Mouse (Mus musculus) frontal cortex, postnatal 10 days (tissue): ENCODE results near the gene Mtg1.
"Not testable (repeated sequence)": the region's sequence is repeated elsewhere in the genome, so short reads cannot be mapped to it uniquely, and the experiment has no call there.

ENCODE experiments used
- DNase-seq, 2 experiments: peaks; one replicate each; pipeline ENCODE4 v3.0.0; 2022; ENCODE audit warnings: low spot score in 2 of 2, mixed read lengths in 1 of 2

Gene Mtg1

DNA sequence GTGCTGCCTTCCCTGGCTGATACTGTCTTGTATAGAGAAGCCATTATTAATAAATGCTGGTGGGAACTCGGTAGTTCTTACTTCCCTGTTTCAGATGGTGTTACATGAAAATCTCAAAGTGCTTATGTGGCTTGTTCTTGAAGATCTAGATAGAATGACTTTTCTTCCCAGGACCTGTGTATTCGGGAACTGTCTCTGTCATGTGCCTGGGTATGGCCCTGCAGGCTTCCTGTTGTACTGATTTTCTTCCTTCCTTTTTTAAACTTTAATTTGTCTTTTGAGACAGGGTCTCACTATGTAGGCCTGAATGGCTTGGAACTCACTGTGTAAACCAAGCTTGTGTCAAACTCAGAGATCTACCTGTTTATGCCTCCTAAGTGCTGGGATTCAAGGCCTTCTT, 9.5 kb upstream of the Mtg1 start:
- no peak for DNase-seq

DNA sequence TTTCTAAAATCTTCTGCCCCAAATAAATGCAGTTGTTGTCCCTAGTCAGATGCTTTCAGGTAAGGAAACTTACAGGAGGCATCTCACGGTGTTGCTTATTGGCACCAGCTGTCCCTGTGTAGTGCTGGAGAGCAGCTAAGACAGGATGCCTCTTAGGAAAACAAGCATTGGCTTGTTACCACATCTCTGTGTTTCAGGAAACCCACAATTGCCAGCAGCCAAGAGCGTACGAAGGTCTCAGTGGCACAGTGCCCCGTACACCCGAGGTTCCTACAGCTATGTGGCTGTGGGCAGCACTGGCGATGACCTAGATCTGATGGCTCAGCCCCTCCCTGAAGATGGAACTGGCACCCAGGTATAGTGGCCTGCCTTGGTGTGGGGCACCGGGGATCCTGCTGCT, 5.2 kb upstream of the Mtg1 start:
- DNase-seq: not testable (repeated sequence)

DNA sequence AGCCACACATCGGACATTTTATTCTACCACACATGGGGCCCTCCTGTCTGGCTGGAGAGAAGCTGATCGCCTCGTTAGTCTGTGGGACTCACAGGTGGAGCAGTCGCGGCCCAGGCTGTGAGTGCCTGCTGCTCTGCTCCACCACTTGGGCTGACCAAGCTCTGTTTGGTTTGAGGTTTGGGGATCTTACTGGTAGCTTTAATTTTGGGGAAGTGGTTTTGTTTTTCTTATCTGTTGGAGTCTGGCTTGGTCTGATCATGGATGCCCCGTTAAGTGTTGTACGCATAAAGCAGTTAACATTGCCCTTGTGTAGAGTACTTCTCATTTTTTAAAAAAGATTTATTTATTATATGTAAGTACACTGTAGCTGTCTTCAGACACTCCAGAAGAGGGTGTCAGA, 3.3 kb upstream of the Mtg1 start:
- not testable (repeated sequence) for DNase-seq

DNA sequence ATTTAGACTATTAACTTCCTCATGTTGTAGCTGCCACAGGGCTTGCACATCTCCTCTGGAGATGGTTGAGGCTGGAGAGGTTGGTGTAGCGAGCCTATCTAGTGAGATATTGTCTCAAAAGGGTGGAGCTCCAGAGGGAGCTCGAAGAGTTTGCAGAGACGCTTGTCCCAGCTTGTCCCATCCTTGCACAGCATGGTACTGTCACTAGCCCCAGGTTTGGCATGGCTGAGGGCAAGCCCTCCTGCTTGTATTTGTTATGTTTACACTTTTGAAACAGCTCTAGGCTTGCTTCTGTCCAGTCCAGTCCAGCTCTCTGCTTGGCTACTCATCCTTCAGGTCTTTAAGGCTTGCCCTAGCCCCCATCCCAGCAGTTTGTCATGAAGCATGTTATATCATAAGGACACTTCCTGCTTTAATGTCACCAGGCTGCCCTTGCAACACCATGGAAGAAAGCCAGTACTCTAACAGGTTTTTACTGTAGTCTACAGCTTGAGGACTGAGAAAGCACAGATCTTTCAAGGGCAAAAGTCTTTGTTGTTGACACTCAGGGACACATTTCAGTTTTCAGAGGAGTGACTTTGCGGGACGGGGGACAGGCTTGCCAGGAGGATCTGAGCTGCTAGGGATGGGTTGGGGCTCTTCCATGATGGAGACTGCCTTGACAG, 2.1 kb upstream of the Mtg1 start:
- no peak for DNase-seq

DNA sequence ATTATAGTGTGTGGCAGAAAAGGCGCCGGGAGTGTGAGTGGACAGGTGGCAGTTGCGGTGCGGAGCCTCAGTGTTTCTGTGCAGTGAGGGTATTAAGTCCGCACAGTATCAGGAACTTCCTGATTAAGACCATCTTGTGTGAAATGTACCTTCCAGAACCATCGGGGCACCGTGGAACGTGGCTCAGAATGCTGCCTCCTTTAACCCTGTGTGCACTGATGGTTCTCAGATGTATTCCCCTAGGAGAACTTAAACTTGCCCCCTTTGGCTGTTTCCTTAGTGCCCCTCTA, 602 bp downstream of the Mtg1 start:
- no peak for DNase-seq

DNA sequence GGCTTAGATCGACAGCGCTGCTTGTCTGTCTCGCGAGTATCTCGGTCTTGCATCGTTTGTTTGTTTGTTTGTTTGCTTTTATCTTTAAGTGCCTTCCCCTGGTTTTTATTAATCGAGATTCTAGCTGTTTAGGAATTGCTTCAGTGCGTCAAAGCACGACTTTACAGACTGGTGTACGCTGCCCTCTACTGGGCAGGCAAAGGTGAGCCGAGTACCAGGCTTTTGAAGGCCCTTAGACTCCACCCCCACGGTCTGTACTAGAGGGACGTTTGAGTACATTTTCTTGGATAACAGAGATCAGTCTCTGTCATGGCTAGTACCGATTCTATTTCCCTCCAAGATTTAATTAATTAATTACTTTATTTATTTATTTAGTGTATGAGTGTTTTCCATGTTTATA, 4.0 kb downstream of the Mtg1 start:
- DNase-seq: peak in 1 of 2 experiments; percentile 41

DNA sequence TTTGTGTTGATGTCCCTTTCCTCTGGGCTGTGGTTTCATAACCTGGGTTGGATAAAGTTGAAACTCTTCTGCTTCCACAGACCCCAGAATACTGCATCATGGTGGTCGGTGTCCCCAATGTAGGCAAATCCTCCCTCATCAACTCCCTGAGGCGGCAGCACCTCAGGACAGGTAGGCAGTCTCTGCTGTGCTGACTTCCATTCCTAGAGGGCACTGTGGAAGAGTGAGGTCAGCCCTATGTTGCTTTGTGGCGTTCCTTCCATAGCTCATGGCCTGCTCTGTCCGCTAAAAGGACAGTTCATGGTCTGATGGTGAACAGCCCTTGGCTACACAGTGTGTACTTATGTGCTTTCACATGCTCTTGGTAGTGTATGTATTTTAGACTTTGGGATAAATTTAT, 7.2 kb downstream of the Mtg1 start:
- DNase-seq: no peak

DNA sequence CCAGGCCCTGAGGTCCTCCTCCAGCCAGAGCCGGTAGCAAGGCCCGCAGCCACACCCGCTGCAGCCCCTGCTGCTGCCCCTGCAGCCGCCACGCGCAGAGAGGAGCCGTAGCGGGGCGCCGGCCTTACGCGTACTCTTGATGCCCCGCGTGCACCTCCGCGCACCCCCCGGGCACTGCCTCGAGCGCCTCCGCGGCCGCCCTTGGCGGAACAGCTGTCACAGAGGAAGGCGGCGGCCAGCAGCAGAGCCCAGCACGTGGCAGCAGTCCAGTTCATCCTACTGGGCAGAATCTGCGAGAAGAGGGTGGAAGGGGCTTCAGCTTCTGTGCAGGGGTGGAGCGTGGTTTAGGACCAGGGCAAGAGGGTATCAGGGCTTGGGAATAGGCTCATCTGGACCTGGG, 16.0 kb downstream of the Mtg1 start:
- peak; percentile 53 to 54 for DNase-seq

DNA sequence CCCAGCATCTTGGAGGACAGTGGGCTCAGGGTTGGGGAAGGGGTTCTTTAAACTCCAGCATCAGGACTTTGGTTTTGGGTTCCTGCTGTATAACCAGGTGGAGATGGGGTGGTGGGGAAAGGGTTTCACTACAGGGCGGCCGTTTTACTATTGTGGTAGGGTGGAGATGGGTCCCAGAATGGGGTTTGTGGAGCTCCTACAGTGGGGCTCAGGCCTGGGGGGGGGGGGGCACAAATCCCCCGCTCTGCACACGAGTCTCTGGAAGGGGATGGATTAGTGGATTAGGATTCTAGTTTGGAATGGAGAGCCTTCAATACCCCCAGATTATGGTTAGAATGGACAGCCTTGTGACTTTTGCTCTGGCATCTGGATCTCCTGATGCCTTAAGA, 16.5 kb downstream of the Mtg1 start:
- DNase-seq: no peak

DNA sequence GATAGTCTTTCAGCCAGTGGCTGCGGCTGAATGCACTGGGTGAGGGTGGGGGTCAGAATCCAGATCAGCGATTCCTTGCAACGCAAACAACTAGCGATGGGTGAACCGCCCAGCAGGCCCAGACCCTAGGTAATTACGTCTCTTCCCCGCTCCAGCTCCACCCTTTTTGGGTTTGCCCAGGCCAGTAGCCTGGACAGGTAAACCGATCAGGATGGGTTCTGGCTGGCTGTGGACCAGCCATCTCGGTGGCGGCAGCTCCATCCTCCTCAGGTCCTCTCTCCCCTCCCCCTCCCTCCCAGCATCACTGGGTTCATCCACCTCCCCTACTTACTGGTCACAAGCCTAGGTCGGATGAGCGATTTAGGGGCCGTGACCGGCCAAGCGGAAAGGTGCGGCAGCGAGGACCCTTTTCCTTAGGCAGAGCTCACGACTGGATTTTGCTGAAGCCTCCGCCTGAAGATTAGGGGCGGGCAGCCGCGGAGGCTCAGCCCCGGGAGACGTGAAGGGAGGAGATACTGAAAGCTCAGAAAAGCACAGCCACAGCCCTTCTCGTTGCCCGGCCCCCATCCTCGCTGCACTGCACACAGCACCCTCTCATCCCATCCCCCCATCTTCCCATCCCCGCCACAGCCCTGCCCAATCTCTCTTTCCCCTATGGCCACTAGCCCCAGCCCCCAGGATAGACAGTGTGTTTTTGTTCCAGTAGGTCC, 17.0 kb downstream of the Mtg1 start, which contains the start of gene Sprn:
Gene Sprn (minus strand): TSS at position 660 of the 710 bp plus-strand sequence.
- peak; percentile 70 for DNase-seq

DNA sequence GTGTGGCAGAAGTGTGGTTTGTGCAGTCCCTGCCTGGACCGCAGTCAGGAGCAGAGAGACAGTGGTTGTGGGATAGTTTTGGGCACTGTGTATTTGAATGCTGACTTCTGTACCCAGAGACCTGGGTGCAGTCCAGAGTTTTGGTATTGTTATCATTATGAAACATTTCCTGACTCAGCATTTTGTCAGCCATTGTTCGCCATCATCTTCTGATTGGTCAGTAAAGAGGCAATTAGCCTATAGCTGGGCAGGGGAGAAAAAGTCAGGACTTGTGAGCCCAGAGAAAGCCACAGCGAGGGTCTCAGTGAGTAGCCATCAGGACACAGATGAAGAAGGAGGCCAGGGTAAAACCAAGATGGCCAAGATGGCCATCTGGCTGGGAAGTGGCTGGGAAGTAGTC, 23.0 kb downstream of the Mtg1 start:
- no peak for DNase-seq

DNA sequence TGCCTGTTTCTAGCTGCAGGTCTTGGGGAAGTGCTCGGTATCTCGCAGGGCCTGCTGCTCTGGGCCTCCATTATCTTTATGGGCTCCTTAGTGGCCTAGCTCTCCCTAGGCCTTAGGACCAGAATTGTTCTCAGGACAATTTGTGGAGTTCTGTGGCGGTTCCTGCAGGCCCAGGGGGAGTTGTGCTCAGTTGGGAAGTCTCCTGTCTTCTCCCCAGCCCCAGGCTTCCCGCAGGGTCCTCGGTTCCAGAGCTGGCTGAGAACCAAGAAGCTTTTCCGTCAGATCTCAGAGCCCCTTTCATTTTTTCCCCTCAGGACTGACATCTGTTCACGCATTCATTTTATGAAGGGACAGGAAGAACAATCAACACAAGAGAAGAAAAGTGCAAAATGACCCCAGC, 27.3 kb downstream of the Mtg1 start, which contains the start of gene Olfr522:
Gene Olfr522 (minus strand): TSS at position 101 of the 400 bp plus-strand sequence.
- no peak for DNase-seq

DNA sequence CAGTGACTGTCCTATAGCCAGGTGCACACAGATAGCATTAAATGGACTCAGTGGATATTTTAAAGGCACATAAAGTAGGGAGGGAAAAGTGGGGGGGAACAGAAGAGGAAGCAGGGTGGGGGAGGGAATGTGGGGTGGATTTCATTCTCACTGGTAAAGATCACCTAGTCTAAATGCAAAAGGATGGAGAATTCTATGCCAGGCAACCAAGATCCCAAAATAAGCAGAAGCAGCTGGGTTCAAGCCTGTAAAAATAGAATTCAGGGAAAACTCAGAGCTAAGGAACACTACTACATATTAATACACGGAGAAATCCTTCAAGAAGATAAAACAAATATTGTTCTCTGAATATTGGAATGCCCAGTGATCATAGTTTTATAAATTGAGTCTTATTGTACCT, 30.6 kb downstream of the Mtg1 start:
- no peak for DNase-seq

DNA sequence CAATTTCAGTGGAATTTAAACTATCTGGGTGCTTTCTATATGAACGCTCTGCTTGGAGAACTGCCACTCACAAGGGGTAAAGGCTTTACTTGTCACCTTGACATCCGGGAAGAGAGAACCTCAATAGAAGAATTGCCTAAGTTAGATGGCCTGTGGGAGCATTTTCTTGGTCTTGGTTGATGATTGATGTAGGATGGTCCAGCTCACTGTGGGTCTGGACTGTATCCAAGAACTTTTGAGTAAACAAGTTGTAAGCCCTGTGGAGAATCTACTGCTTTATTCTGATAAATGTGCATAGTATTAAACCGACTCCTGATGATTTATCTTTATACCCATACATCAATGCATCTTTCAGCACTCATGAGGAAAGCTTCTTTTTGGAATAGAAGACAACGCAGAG, 32.0 kb downstream of the Mtg1 start:
- no peak for DNase-seq

DNA sequence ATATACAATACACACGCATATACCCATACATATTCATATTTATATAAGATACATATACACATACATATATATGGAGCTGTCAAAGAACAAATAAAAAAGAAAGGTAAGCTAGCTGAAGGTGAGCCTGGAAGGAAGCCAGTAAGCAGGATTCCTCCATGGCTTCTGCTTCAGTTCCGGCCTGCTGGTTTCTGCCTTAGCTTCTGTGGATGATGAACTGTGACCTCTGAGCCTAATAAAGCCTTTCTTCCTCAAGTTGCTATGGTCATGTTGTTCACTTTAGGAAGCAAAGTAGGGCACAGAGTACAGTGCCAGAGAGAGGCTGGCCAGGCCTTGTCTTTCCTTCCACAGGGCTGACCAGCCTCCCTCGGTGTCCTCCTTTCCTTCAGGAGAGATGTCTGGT, 33.5 kb downstream of the Mtg1 start:
- no peak for DNase-seq

DNA sequence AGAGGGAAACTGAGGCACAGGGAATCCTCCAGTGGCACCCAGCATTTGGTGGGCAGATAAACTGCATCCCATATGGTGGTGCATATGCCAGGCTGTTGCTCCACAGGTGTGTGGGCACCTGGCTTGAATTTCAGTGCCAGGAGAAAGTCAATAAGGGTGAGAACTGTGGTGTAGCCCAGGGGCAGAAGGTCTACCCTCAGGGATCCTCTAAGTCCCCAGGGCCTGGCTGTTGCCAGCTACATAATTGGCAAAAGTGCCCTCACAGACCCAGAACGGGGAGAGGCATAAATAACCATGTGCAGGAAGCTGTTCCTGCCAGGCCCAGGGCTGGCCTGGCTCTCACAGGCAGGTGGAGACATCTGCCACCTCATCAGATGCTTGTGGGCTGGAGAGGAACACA, 35.6 kb downstream of the Mtg1 start, which contains the start of gene Olfr523:
Gene Olfr523 (plus strand): TSS at position 282 of the 400 bp plus-strand sequence.
- DNase-seq: no peak

DNA sequence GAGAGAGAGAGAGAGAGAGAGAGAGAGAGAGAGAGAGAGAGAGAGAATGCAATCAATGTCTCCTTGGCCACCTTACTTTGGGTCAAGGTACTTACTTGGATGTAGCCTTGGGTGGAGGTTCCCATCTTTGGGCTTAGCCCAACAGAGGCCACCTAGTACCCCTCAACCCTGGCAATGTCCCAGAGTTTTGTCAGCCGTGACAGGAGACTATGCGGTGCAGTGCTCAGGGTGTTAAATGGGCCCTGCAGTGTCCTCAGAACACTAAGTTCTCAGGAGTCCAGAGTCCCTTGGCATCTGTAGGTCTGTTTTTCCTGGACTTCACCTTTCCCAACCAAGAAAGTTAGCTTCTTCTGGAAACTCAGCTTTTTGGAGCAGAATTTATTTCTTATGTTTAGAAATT, 41.8 kb downstream of the Mtg1 start:
- no peak for DNase-seq

DNA sequence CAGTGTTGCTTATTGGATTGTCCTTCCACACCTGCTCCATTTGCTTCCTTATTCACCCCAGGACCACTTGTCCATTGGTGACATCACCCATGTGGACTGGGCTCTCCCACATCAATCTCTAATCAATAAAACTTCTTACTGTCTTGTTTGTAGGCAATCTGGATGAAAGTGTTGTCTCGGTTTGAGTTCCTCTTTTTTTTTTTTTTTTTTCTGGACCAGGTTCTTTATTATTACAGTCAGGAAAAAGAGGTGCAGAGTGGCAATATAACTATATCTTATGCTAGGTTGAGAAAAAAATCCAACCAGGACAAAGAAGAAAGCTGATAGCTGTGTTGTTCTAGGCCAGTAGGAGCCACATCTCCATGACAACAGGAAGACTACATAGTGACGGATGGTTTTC, 43.3 kb downstream of the Mtg1 start:
- DNase-seq: no peak

DNA sequence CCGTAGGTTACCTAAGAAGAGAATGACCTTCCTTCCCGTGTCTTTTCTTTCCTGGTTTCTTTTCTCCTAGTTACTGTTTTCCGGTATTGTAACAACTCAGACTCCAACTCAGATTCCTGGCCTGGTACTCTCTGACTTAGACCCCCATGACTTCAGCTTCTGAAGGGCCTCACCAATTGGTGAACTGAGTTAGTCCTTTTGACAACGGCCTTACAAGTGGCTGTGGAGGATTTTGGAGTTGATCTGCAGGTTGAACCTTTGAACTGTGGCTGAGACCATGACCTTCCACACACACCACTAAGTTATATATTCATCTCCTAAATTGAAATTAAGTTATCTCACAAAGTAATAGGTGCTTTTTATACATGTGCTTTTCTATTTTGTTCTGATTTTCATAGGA, 46.8 kb downstream of the Mtg1 start:
- no peak for DNase-seq

DNA sequence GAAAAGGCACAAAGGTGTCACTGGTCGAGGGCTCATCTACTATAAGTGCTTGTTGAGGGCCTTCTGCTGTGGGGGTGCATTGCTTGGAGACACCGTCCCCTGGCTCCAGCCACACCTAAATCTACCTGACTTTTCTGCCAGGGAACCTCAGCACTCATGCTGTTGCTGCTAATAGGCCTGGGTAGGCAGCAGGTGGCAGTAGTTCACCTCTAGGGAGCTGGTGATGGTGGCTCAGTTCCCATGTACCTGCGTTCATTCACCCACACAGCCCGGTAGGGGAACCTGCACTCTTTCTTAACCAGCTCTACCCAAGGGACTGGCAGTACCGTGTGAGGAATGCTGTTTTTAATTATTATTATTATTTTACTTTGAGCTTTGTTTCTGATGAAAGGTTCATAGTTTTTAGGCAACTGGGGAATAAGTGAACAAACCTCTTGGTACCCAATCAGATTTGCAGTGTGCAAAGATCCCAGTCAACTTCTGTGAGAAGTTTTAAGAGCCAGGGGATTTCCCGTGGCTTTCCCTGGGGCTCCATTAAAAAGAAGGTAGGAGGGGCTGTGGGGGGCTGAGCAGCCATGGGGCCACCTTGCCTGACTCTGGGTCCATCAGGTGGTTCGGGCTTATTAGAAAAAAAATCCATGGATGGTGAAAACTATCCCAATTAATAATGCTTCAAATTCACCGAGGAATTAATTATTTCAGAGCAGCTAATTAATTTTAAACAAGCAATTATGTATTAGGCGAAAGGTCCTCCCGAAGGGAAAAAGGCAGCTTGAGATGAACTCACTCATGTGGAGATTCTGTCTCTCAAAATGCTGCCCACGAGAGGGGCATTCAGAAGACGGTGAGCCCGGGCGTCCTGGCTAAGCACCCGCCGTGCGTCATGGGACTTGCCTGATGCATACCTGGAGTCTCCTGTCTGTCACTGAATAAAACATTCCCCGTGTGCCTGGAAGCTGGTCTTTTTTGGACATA, 49.6 kb downstream of the Mtg1 start:
- no peak for DNase-seq

DNA sequence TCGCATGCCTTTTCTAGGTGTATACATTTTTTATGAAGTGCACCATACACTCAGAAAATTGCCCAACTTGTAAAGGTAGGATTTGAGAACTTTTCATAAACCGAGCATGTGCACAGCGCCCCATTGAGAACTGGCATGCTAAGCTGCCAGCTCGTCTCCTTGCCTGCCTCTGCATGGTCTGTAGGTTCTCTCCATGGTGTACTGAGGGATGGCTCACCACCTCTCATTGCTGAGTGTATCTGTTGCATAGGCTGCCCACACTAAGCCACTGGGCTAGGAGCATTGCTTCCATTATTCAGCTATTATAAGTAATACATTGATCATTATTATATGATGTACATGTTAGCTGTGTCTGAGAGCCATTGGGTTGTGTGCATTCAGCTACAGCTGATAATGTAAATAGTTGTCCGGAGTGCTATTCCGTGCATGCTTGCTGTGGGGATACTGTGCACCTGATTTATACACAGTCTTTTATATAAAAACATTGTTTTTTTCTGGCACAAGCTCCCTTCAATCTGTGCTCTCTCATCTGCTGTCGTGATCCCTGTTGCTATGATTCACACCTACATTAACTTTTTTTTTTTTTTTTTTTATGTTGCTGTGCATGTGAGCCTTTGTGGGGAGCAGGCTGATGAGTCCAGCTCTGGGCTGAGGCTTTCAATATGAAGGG, 50.5 kb downstream of the Mtg1 start:
- no peak for DNase-seq
